Mouse (Mus musculus) right cerebral cortex, postnatal 10 days (tissue): ENCODE data around the gene Csad.

Source experiments
- DNase-seq, 2 experiments: peaks; one replicate each; pipeline ENCODE4 v3.0.0; 2021; ENCODE audit warnings: low spot score in 2 of 2

Gene Csad

GRCm38 (mm10) chr15:102204674-102205505 is at the start of gene Csad:
Gene Csad (minus strand): TSS chr15:102204724.
- DNase-seq = no peak

- DNase-seq = no peak
Measured at GRCm38 (mm10) chr15:102250521-102250920, 46.0 kb upstream of the Csad start.

GRCm38 (mm10) chr15:102249967-102250366 is 45.4 kb upstream of the Csad start:
- DNase-seq = no peak

- peak; percentile 56 to 62 for DNase-seq
Measured at GRCm38 (mm10) chr15:102249251-102249691, 44.7 kb upstream of the Csad start.

- no peak for DNase-seq
Measured at GRCm38 (mm10) chr15:102248812-102249191, 44.3 kb upstream of the Csad start.

- no peak for DNase-seq
Measured at GRCm38 (mm10) chr15:102248131-102248811, 43.7 kb upstream of the Csad start.

GRCm38 (mm10) chr15:102247252-102248130 is 43.0 kb upstream of the Csad start:
- peak; percentile 71 to 74 for DNase-seq

GRCm38 (mm10) chr15:102246866-102247251 is 42.3 kb upstream of the Csad start:
- peak; percentile 94 to 95 for DNase-seq

GRCm38 (mm10) chr15:102245891-102246741 is 41.6 kb upstream of the Csad start:
- DNase-seq = peak; percentile 88 to 90

- DNase-seq = no peak
Measured at GRCm38 (mm10) chr15:102245461-102245881, 40.9 kb upstream of the Csad start.

GRCm38 (mm10) chr15:102244306-102245191 is 40.0 kb upstream of the Csad start:
- DNase-seq = no peak

GRCm38 (mm10) chr15:102243229-102244190 is 39.0 kb upstream of the Csad start:
- no peak for DNase-seq

GRCm38 (mm10) chr15:102242404-102243228 is 38.1 kb upstream of the Csad start:
- DNase-seq = no peak

GRCm38 (mm10) chr15:102240607-102241006 is 36.1 kb upstream of the Csad start:
- no peak for DNase-seq

GRCm38 (mm10) chr15:102239851-102240250 is 35.3 kb upstream of the Csad start:
- no peak for DNase-seq

- DNase-seq = peak; percentile 78 to 84
Measured at GRCm38 (mm10) chr15:102239260-102239590, 34.7 kb upstream of the Csad start.

- DNase-seq = no peak
Measured at GRCm38 (mm10) chr15:102238543-102239259, 34.2 kb upstream of the Csad start.
